Mouse (Mus musculus) kidney, postnatal 0 days (tissue): ENCODE measurements around the gene Cnbp. TPM values are rescaled to one million over a fixed set of nuclear protein-coding genes. Genes with fewer than 3 reads are reported as not detected.
A peak's percentile ranks its signal among the peaks of the same experiment; 100 is the strongest.

Experiments used
- ATAC-seq: fragments of 200-750 bp; cut with Nextera tagmentation; replicated peaks from 2 replicates; pipeline ENCODE4 v1.8.0; 2017; ENCODE audit warnings: low read depth, moderate number of reproducible peaks, moderate TSS enrichment, moderate library complexity; ENCODE audit not compliant: low FRiP score
- DNase-seq: peaks from one replicate; pipeline ENCODE4 v3.0.0-alpha.2; 2016; ENCODE audit warnings: low spot score
- H3K27ac ChIP-seq: fragments of 300-500 bp; sonication (generic); 2 replicates; pipeline ENCODE4 v1.5.1; 2014; ENCODE audit warnings: mild to moderate bottlenecking
- H3K27me3 ChIP-seq: fragments of 300-500 bp; sonication (generic); 2 replicates; pipeline ENCODE4 v1.6.1; 2014; ENCODE audit warnings: low read length, mixed read lengths; ENCODE audit not compliant: insufficient read depth
- H3K36me3 ChIP-seq: fragments of 300-500 bp; sonication (generic); 2 replicates; pipeline ENCODE4 v1.6.1; 2014; ENCODE audit warnings: low read length, mixed read lengths; ENCODE audit not compliant: insufficient read depth
- H3K4me1 ChIP-seq: fragments of 300-500 bp; sonication (generic); replicated peaks from 2 replicates; pipeline ENCODE4 v1.6.1; 2014; ENCODE audit warnings: antibody characterized with exemption, low read length, mixed read lengths; ENCODE audit not compliant: insufficient read depth
- H3K4me2 ChIP-seq: fragments of 300-500 bp; sonication (generic); 2 replicates; pipeline ENCODE4 v1.6.1; 2014; ENCODE audit warnings: mild to moderate bottlenecking, low read length, moderate library complexity, mixed read lengths
- H3K4me3 ChIP-seq: fragments of 300-500 bp; sonication (generic); replicated peaks from 2 replicates; pipeline ENCODE4 v1.5.1; 2014; ENCODE audit warnings: low read depth, low read length
- H3K9ac ChIP-seq: fragments of 300-500 bp; sonication (generic); 2 replicates; pipeline ENCODE4 v1.6.1; 2014; ENCODE audit warnings: low read depth, low read length
- H3K9me3 ChIP-seq: fragments of 300-500 bp; sonication (generic); replicated peaks from 2 replicates; pipeline ENCODE4 v1.6.1; 2016; ENCODE audit warnings: low read length, inconsistent platforms, mixed read lengths
- CTCF ChIP-seq: IDR thresholded peaks from 2 replicates; pipeline ENCODE4 v1.5.1; 2016; ENCODE audit warnings: antibody characterized with exemption, low read depth, mild to moderate bottlenecking, moderate library complexity
- WGBS: fragments of 180-500 bp; shearing (Covaris S2); extraction: QIAGEN DNeasy Blood & Tissue Kit; methylation state at CpG from one replicate; pipeline ENCODE4 v1.1.7; 2014; 5-methylcytosine and 5-hydroxymethylcytosine counted together
- polyA plus RNA-seq: library from polyadenylated mRNA; unstranded; fragments of >200 nt; fragmentation: Nextera tagmentation; extraction: Ambion mirVana; gene quantifications from 2 replicates; pipeline ENCODE4 v1.2.1, GENCODE M21; 2015

The Cnbp gene
- polyA plus RNA-seq, 1 experiment from 2014 or later, result 881 TPM

GRCm38 (mm10) chr6:87809144-87809543 lies 41.8 kb downstream of the Cnbp start:
- H3K4me2 ChIP-seq, result peak overlapping the region; percentile 96; the same call in 1 of the 2 replicates
- no peak for TF ChIP-seq CTCF

GRCm38 (mm10) chr6:87808521-87808920 lies 42.4 kb downstream of the Cnbp start:
- ATAC-seq, result no peak
- Histone ChIP-seq H3K27ac (no peak overlapping the region), H3K4me1 (peaks cover 22% of the 10 kb centered on the region), H3K4me3 (no peak overlapping the region), H3K9me3 (no peaks in the 10 kb centered on the region), H3K36me3 (0 out of 2 replicates have a peak, but pooled peaks cover 2% of the 10 kb centered on the region), H3K4me2 (no peak overlapping the region), H3K27me3 (no peaks in the 10 kb centered on the region), H3K9ac (no peak overlapping the region)
- whole genome bisulfite sequencing, result 71% methylated on average over 3 of the region's 3 CpGs
- no peak for DNase-seq
- TF ChIP-seq CTCF, result no peak

More at GRCm38 (mm10) chr6:87809144-87809543, 41.8 kb downstream of the Cnbp start:
- WGBS, result 85% methylated on average over 2 of the region's 2 CpGs
- ATAC-seq (no peak), DNase-seq (no peak)
- no peaks in the 10 kb centered on the region for H3K9me3 ChIP-seq
- H3K36me3 ChIP-seq, result 0 out of 2 replicates have a peak, but pooled peaks cover 2% of the 10 kb centered on the region
- H3K9ac ChIP-seq, result 0 out of 2 replicates have a peak overlapping the region, but pooled peaks have one; percentile 29
- H3K4me3 ChIP-seq, result no peak overlapping the region
- no peaks in the 10 kb centered on the region for H3K27me3 ChIP-seq
- H3K4me1 ChIP-seq, result peaks cover 22% of the 10 kb centered on the region
- H3K27ac ChIP-seq, result no peak overlapping the region

- Histone ChIP-seq H3K27ac (no peak overlapping the region), H3K9ac (no peak overlapping the region), H3K9me3 (no peaks in the 10 kb centered on the region), H3K4me2 (no peak overlapping the region), H3K36me3 (0 out of 2 replicates have a peak, but pooled peaks cover 2% of the 10 kb centered on the region), H3K4me3 (no peak overlapping the region), H3K4me1 (peaks cover 20% of the 10 kb centered on the region), H3K27me3 (no peaks in the 10 kb centered on the region)
- DNase-seq (no peak), ATAC-seq (no peak)
- 86% methylated on average over 4 of the region's 4 CpGs for WGBS
- no peak for TF ChIP-seq CTCF
Measured at GRCm38 (mm10) chr6:87807735-87808440, 43.0 kb downstream of the Cnbp start.

GRCm38 (mm10) chr6:87806857-87807256 lies 44.0 kb downstream of the Cnbp start:
- ATAC-seq (no peak), DNase-seq (no peak)
- no peak overlapping the region for H3K4me2 ChIP-seq
- H3K4me3 ChIP-seq, result no peak overlapping the region
- 0 out of 2 replicates have a peak, but pooled peaks cover 2% of the 10 kb centered on the region for H3K36me3 ChIP-seq
- no peaks in the 10 kb centered on the region for H3K9me3 ChIP-seq
- H3K27me3 ChIP-seq, result no peaks in the 10 kb centered on the region
- no peak overlapping the region for H3K27ac ChIP-seq
- H3K9ac ChIP-seq, result no peak overlapping the region
- no peak for TF ChIP-seq CTCF
- 38% methylated on average over 2 of the region's 2 CpGs for WGBS
- H3K4me1 ChIP-seq, result peaks cover 12% of the 10 kb centered on the region

GRCm38 (mm10) chr6:87806028-87806427 lies 44.9 kb downstream of the Cnbp start:
- 51% methylated on average over 2 of the region's 2 CpGs for WGBS

GRCm38 (mm10) chr6:87805448-87805847 lies 45.5 kb downstream of the Cnbp start:
- no peak for TF ChIP-seq CTCF

More at GRCm38 (mm10) chr6:87806028-87806427, 44.9 kb downstream of the Cnbp start:
- peak; percentile 17; the same call in 1 of the 2 replicates for TF ChIP-seq CTCF
- H3K9ac ChIP-seq, result no peak overlapping the region
- 0 out of 2 replicates have a peak, but pooled peaks cover 2% of the 10 kb centered on the region for H3K36me3 ChIP-seq
- H3K4me1 ChIP-seq, result peaks cover 12% of the 10 kb centered on the region
- H3K9me3 ChIP-seq, result no peaks in the 10 kb centered on the region
- DNase-seq, result peak; percentile 50
- no peak overlapping the region for H3K4me3 ChIP-seq
- no peak overlapping the region for H3K4me2 ChIP-seq
- ATAC-seq, result no peak
- no peak overlapping the region for H3K27ac ChIP-seq
- H3K27me3 ChIP-seq, result no peaks in the 10 kb centered on the region

More at GRCm38 (mm10) chr6:87805448-87805847, 45.5 kb downstream of the Cnbp start:
- 89% methylated on average over 7 of the region's 7 CpGs for WGBS
- ATAC-seq, result no peak
- Histone ChIP-seq H3K27ac (no peak overlapping the region), H3K4me3 (no peak overlapping the region), H3K9me3 (no peaks in the 10 kb centered on the region), H3K36me3 (0 out of 2 replicates have a peak, but pooled peaks cover 2% of the 10 kb centered on the region), H3K4me1 (peaks cover 11% of the 10 kb centered on the region), H3K4me2 (no peak overlapping the region), H3K9ac (no peak overlapping the region), H3K27me3 (no peaks in the 10 kb centered on the region)
- no peak for DNase-seq
